Mouse (Mus musculus) cerebellum, adult 2 months (tissue): Measurements from ENCODE around the gene Kcnb1.

ENCODE experiments used
- CTCF ChIP-seq: fragments of 200-500 bp; IDR thresholded peaks from 2 replicates; pipeline ENCODE4 v1.5.1; 2011; ENCODE audit warnings: low read depth, mild to moderate bottlenecking, control low read depth, low read length, moderate library complexity, borderline replicate concordance; ENCODE audit not compliant: insufficient read depth
- POLR2A ChIP-seq: fragments of 200-500 bp; IDR thresholded peaks from 2 replicates; pipeline ENCODE4 v1.6.1; 2011; ENCODE audit warnings: low read length, control low read depth, borderline replicate concordance; ENCODE audit not compliant: insufficient read depth

GRCm38 (mm10) chr2:167167515-167168212 lies 22.3 kb downstream of the Kcnb1 start:
- TF ChIP-seq POLR2A, result no peak
- TF ChIP-seq CTCF, result no peak
